Mouse (Mus musculus): Measurements from ENCODE around the gene Nfic. TPM values are rescaled to one million over a fixed set of nuclear protein-coding genes. Genes with fewer than 3 reads are reported as not detected.

Nfic gene
- total and polyA plus RNA-seq, 3 experiments: 2.0 to 9.7 TPM; not detected in 1

DNA sequence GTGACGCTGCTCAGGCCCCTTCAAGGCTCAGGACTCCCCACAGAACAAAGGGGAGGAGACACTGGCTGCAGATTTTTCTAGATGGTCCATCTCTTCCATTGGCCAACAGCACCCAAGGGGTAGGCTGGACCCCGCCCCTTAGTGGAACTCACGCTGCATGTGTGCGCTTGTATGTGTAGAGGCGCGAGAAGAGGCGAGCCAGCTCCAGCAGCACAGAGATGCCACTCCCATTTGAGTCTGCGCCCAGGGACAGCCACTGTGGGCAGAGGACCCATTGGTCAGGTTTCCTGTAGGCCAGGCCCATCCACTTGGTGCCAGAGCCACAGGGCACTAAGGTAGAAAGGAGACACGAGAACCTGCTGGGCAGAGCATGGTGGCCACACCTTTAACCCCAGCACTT, 35.6 kb upstream of the Nfic start:
- H3K9me3 ChIP-seq (replicated peaks; ENCODE audit: insufficient read depth, low read length): no peaks in the 10 kb centered on the region
- H3K4me1 ChIP-seq (ENCODE audit: control insufficient read depth in 1 of 2, insufficient read depth in 2 of 2, low read length in 2 of 2): peaks cover 0 to 12% of the 10 kb centered on the region in 2 experiments; a peak in 2 of 4 replicates
- no peak overlapping the region for H3K27ac ChIP-seq (ENCODE audit: control insufficient read depth, low read depth, low read length)
- no peak for TF ChIP-seq MAFK (IDR thresholded peaks at IDR 0.05; ENCODE audit: borderline replicate concordance, low read depth, low read length)
- TF ChIP-seq USF1 (IDR thresholded peaks at IDR 0.05; ENCODE audit: low read depth, low read length): no peak
- no peak for TF ChIP-seq UBTF (IDR thresholded peaks at IDR 0.05; ENCODE audit: borderline replicate concordance, insufficient read depth, low read depth, low read length)
- no peak for TF ChIP-seq KAT2A (conservative IDR thresholded peaks at IDR 0.05; ENCODE audit: low read depth, low read length)
- TF ChIP-seq NELFE (IDR thresholded peaks at IDR 0.05; ENCODE audit: low read depth, low read length): no peak
- TF ChIP-seq CHD2 (IDR thresholded peaks at IDR 0.05; ENCODE audit: low read length): no peak
- peaks cover 0 to 7% of the 10 kb centered on the region in 2 experiments; a peak in 3 of 4 replicates for H3K36me3 ChIP-seq (ENCODE audit: control insufficient read depth in 1 of 2, insufficient read depth in 2 of 2, low read length in 2 of 2)
- peaks cover 27% of the 10 kb centered on the region for H3K79me2 ChIP-seq (ENCODE audit: control insufficient read depth, insufficient read depth, low read length, poor library complexity)
- no peak overlapping the region for H3K9ac ChIP-seq (ENCODE audit: control insufficient read depth, low read depth, low read length, poor library complexity, severe bottlenecking)
- no peaks in the 10 kb centered on the region for H3K27me3 ChIP-seq (ENCODE audit: control insufficient read depth in 1 of 2, insufficient read depth in 2 of 2, low read length in 2 of 2)
- H3K4me3 ChIP-seq (ENCODE audit: control insufficient read depth in 1 of 2, insufficient read depth in 1 of 2, low read depth in 2 of 2, low read length in 2 of 2): no peak overlapping the region
- DNase-seq (ENCODE audit: low read depth, low spot score): no peak

DNA sequence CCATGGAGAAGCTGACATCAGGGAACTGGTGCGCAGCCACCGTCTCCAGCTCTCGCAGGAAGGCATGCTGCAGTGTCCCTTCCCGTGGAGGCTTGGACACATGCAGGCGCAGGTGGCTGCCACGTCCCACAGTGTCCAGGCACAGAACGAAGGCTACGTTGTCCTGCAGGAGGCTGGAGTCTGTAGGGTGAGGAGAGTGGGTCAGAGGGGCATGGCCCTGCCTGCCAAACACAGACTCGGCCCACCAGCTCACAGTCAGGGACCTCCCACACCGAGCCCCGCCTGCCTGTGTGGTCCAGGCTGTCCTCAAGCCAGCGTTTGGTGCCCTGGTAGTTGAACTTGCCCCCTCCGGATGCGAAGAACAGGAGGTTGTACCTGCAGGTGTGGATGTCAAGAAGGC, 34.5 kb upstream of the Nfic start:
- H3K27me3 ChIP-seq (ENCODE audit: control insufficient read depth in 1 of 2, insufficient read depth in 2 of 2, low read length in 2 of 2): no peaks in the 10 kb centered on the region
- H3K27ac ChIP-seq (ENCODE audit: control insufficient read depth, low read depth, low read length): no peak overlapping the region
- peaks cover 16% of the 10 kb centered on the region for H3K79me2 ChIP-seq (ENCODE audit: control insufficient read depth, insufficient read depth, low read length, poor library complexity)
- peaks cover 0 to 16% of the 10 kb centered on the region in 2 experiments; a peak in 2 of 4 replicates for H3K4me1 ChIP-seq (ENCODE audit: control insufficient read depth in 1 of 2, insufficient read depth in 2 of 2, low read length in 2 of 2)
- peaks cover 0 to 5% of the 10 kb centered on the region in 2 experiments; a peak in 3 of 4 replicates for H3K36me3 ChIP-seq (ENCODE audit: control insufficient read depth in 1 of 2, insufficient read depth in 2 of 2, low read length in 2 of 2)
- no peak for DNase-seq (ENCODE audit: low read depth, low spot score)
- no peak overlapping the region for H3K4me3 ChIP-seq (ENCODE audit: control insufficient read depth in 1 of 2, insufficient read depth in 1 of 2, low read depth in 2 of 2, low read length in 2 of 2)
- TF ChIP-seq NRF1 (IDR thresholded peaks at IDR 0.05; ENCODE audit: insufficient read depth, low read depth, low read length, poor library complexity, severe bottlenecking): no peak
- TF ChIP-seq MAX (IDR thresholded peaks at IDR 0.05; ENCODE audit: low read length): no peak
- TF ChIP-seq BHLHE40 (IDR thresholded peaks at IDR 0.05; ENCODE audit: borderline replicate concordance, low read depth, low read length): no peak
- no peak for TF ChIP-seq TBP (IDR thresholded peaks at IDR 0.05; ENCODE audit: low read depth, low read length)
- no peak for TF ChIP-seq MYB (IDR thresholded peaks at IDR 0.05; ENCODE audit: low read depth, low read length)
- no peak for TF ChIP-seq SIN3A (IDR thresholded peaks at IDR 0.05; ENCODE audit: low read length)
- TF ChIP-seq POLR2A (IDR thresholded peaks at IDR 0.05; ENCODE audit: control insufficient read depth in 1 of 2, insufficient read depth in 1 of 2, low read depth in 1 of 2, low read length in 2 of 2, poor library complexity in 1 of 2): no peak; a peak in 1 of 4 replicates
- no peak for TF ChIP-seq MAFK (IDR thresholded peaks at IDR 0.05; ENCODE audit: borderline replicate concordance, low read depth, low read length)
- no peak for TF ChIP-seq RCOR1 (IDR thresholded peaks at IDR 0.05; ENCODE audit: low read depth, low read length)
- TF ChIP-seq CHD1 (IDR thresholded peaks at IDR 0.05; ENCODE audit: low read depth, low read length): no peak
- no peak for TF ChIP-seq MXI1 (IDR thresholded peaks at IDR 0.05; ENCODE audit: low read depth, low read length)
- no peak for TF ChIP-seq POLR2AphosphoS2 (IDR thresholded peaks at IDR 0.05; ENCODE audit: low read length)
- TF ChIP-seq CHD2 (IDR thresholded peaks at IDR 0.05; ENCODE audit: low read length): no peak
- TF ChIP-seq KAT2A (conservative IDR thresholded peaks at IDR 0.05; ENCODE audit: low read depth, low read length): no peak
- TF ChIP-seq ETS1 (IDR thresholded peaks at IDR 0.05; ENCODE audit: low read depth, low read length): no peak
- TF ChIP-seq RAD21 (IDR thresholded peaks at IDR 0.05; ENCODE audit: low read depth, low read length): no peak
- no peak for TF ChIP-seq GATA1 (IDR thresholded peaks at IDR 0.05; ENCODE audit: low read depth, low read length)
- no peak for TF ChIP-seq ELF1 (IDR thresholded peaks at IDR 0.05; ENCODE audit: low read depth, low read length)
- no peak for TF ChIP-seq ZC3H11A (IDR thresholded peaks at IDR 0.05; ENCODE audit: low read depth, low read length)
- no peak overlapping the region for H3K9ac ChIP-seq (ENCODE audit: control insufficient read depth, low read depth, low read length, poor library complexity, severe bottlenecking)
- no peaks in the 10 kb centered on the region for H3K9me3 ChIP-seq (replicated peaks; ENCODE audit: insufficient read depth, low read length)

All from MEL (cell line).